In genomic region chrX:134550903-134551302, GRCm38 (mm10) we compare ENCODE assay signal across 9 mouse cellular contexts. TPM values are rescaled to one million over a fixed set of nuclear protein-coding genes. Genes with fewer than 3 reads are reported as not detected.
DNase-seq lines count a peak whose midpoint lies in the region; ATAC-seq and TF ChIP-seq lines count a peak whose summit lies in the region.
"Had no signal": no experiment of that assay in that cellular context is flagged by ENCODE, and none has a peak within 500 bp of the region (broad histone marks: within the 10 kb centered on the region; RNA-seq: fewer than 3 reads in every experiment).

No protein-coding gene starts in this region.

- DNase-seq in forebrain, embryonic 14.5 days (ENCODE audit: low spot score) = peak; percentile 80
- DNase-seq in forebrain, embryonic 11.5 days (ENCODE audit: low spot score) = no peak
- peak in 1 of 3 experiments; percentile 31 for DNase-seq in liver, embryonic 14.5 days (ENCODE audit: low read depth in 3 of 3, low spot score in 3 of 3)
- DNase-seq in R1 (ENCODE audit: low read depth, low spot score) = peak; percentile 52
- peak; percentile 2 for DNase-seq in lung, adult 2 months
- DNase-seq in ovary, adult 18-20 months (ENCODE audit: low spot score) = no peak

- no peak for TF ChIP-seq POLR2A in lung, adult 2 months (IDR thresholded peaks at IDR 0.05; ENCODE audit: borderline replicate concordance, extremely low read depth, low read depth, low read length)

- no peaks in the 10 kb centered on the region for H3K27me3 ChIP-seq in forebrain, embryonic 14.5 days (replicated peaks; ENCODE audit: control insufficient read depth, insufficient read depth, low read length)
- no peaks in the 10 kb centered on the region for H3K27me3 ChIP-seq in forebrain, embryonic 11.5 days (ENCODE audit: control insufficient read depth, insufficient read depth, low read length)
- H3K27me3 ChIP-seq in liver, embryonic 14.5 days (ENCODE audit: control insufficient read depth, insufficient read depth, low read length) = no peaks in the 10 kb centered on the region
- no peaks in the 10 kb centered on the region for H3K27me3 ChIP-seq in liver, embryonic 12.5 days (replicated peaks)

- no peak for TF ChIP-seq EP300 in liver, embryonic 14.5 days (IDR thresholded peaks at IDR 0.05; ENCODE audit: low read depth)

- H3K9ac ChIP-seq in forebrain, embryonic 14.5 days (ENCODE audit: low read length) = no peak overlapping the region
- no peak overlapping the region for H3K9ac ChIP-seq in forebrain, embryonic 11.5 days (ENCODE audit: low read length)
- H3K9ac ChIP-seq in liver, embryonic 14.5 days (replicated peaks) = no peak overlapping the region
- no peak overlapping the region for H3K9ac ChIP-seq in liver, embryonic 12.5 days

- H3K9me3 ChIP-seq in forebrain, embryonic 14.5 days (replicated peaks; ENCODE audit: control insufficient read depth, low read length) = no peaks in the 10 kb centered on the region
- no peaks in the 10 kb centered on the region for H3K9me3 ChIP-seq in forebrain, embryonic 11.5 days (ENCODE audit: control insufficient read depth, low read length)
- no peaks in the 10 kb centered on the region for H3K9me3 ChIP-seq in liver, embryonic 14.5 days (ENCODE audit: control insufficient read depth, low read length)
- no peaks in the 10 kb centered on the region for H3K9me3 ChIP-seq in liver, embryonic 12.5 days (replicated peaks)
- H3K9me3 ChIP-seq: G1E had no signal

- H3K36me3 ChIP-seq in forebrain, embryonic 14.5 days (ENCODE audit: control insufficient read depth, insufficient read depth, low read length) = no peaks in the 10 kb centered on the region
- no peaks in the 10 kb centered on the region for H3K36me3 ChIP-seq in forebrain, embryonic 11.5 days (ENCODE audit: control insufficient read depth, insufficient read depth, low read length)
- no peaks in the 10 kb centered on the region for H3K36me3 ChIP-seq in liver, embryonic 14.5 days (replicated peaks; ENCODE audit: control insufficient read depth, insufficient read depth, low read depth)
- H3K36me3 ChIP-seq in liver, embryonic 12.5 days = peaks cover 17% of the 10 kb centered on the region; the same call in 1 of the 2 replicates

- H3K4me3 ChIP-seq in forebrain, embryonic 14.5 days (ENCODE audit: low read depth, low read length) = no peak overlapping the region
- no peak overlapping the region for H3K4me3 ChIP-seq in forebrain, embryonic 11.5 days (ENCODE audit: low read depth, low read length)
- H3K4me3 ChIP-seq in liver, embryonic 14.5 days (ENCODE audit: insufficient read depth in 1 of 2, low read depth in 2 of 2, low read length in 2 of 2) = no peak overlapping the region
- H3K4me3 ChIP-seq in liver, embryonic 12.5 days = no peak overlapping the region
- no peak overlapping the region for H3K4me3 ChIP-seq in lung, adult 2 months (replicated peaks; ENCODE audit: extremely low read depth, low read depth, low read length)

- WGBS in forebrain, embryonic 14.5 days = 20% methylated on average over 5 of the region's 5 CpGs
- 22% methylated on average over 5 of the region's 5 CpGs for WGBS in forebrain, embryonic 11.5 days
- WGBS in liver, embryonic 14.5 days (ENCODE audit: insufficient replicate concordance) = 16% methylated on average over 5 of the region's 5 CpGs
- 8% methylated on average over 5 of the region's 5 CpGs for WGBS in liver, embryonic 12.5 days (ENCODE audit: insufficient replicate concordance)
- WGBS in lung, adult 2 months = 21% methylated on average over 5 of the region's 5 CpGs

- no peaks in the 10 kb centered on the region for H3K4me1 ChIP-seq in forebrain, embryonic 14.5 days (ENCODE audit: control insufficient read depth, insufficient read depth, low read length)
- no peaks in the 10 kb centered on the region for H3K4me1 ChIP-seq in forebrain, embryonic 11.5 days (replicated peaks; ENCODE audit: control insufficient read depth, insufficient read depth, low read length)
- no peaks in the 10 kb centered on the region for H3K4me1 ChIP-seq in liver, embryonic 14.5 days (replicated peaks; ENCODE audit: control insufficient read depth in 2 of 2, insufficient read depth in 2 of 2, low read length in 1 of 2)
- H3K4me1 ChIP-seq in liver, embryonic 12.5 days = no peaks in the 10 kb centered on the region
- no peaks in the 10 kb centered on the region for H3K4me1 ChIP-seq in lung, adult 2 months (ENCODE audit: control insufficient read depth, insufficient read depth, low read length)

- peak; percentile 50; the same call in 1 of the 2 replicates for ATAC-seq in forebrain, embryonic 14.5 days
- ATAC-seq in forebrain, embryonic 11.5 days (replicated peaks; ENCODE audit: low FRiP score) = no peak
- ATAC-seq in liver, embryonic 14.5 days (ENCODE audit: insufficient read depth) = 0 out of 2 replicates have a peak, but pooled peaks have one; percentile 26
- ATAC-seq in liver, embryonic 12.5 days = no peak
- peak; percentile 75; the same call in 1 of the 2 replicates for ATAC-seq in erythroblast, adult 5-6 weeks (replicated peaks; ENCODE audit: low FRiP score, poor library complexity, severe bottlenecking)

- H3K27ac ChIP-seq in forebrain, embryonic 14.5 days (ENCODE audit: low read depth, low read length) = no peak overlapping the region
- no peak overlapping the region for H3K27ac ChIP-seq in forebrain, embryonic 11.5 days (ENCODE audit: low read depth, low read length)
- no peak overlapping the region for H3K27ac ChIP-seq in liver, embryonic 14.5 days
- H3K27ac ChIP-seq in liver, embryonic 12.5 days = no peak overlapping the region

- peak; percentile 57 for TF ChIP-seq CTCF in liver, embryonic 14.5 days (IDR thresholded peaks at IDR 0.05; ENCODE audit: low read depth)
- TF ChIP-seq CTCF in lung, adult 2 months (IDR thresholded peaks at IDR 0.05; ENCODE audit: insufficient read depth, low read length) = no peak

- H3K4me2 ChIP-seq in forebrain, embryonic 14.5 days (ENCODE audit: low read length) = no peak overlapping the region
- H3K4me2 ChIP-seq in forebrain, embryonic 11.5 days (ENCODE audit: low read depth, low read length, severe bottlenecking) = no peak overlapping the region
- no peak overlapping the region for H3K4me2 ChIP-seq in liver, embryonic 14.5 days (ENCODE audit: low read depth)
- no peak overlapping the region for H3K4me2 ChIP-seq in liver, embryonic 12.5 days

RNA-seq across cellular contexts. Expression of gene Timm8a1, which starts 9.2 kb away (rescaled TPM):
- 53.8 and 55.2 TPM in 2 replicates for polyA plus RNA-seq in forebrain, embryonic 14.5 days (2014; fragmentation: Nextera tagmentation; extraction: Ambion mirVana)
- polyA plus RNA-seq in forebrain, embryonic 11.5 days (2014; fragmentation: Nextera tagmentation; extraction: Ambion mirVana) = 72.0 and 81.3 TPM in 2 replicates
- 10.1 and 18.7 TPM in 2 replicates for polyA plus RNA-seq in liver, embryonic 14.5 days (2012; rRNA removed)
- 92.5 and 92.8 TPM in 2 replicates for polyA plus RNA-seq in liver, embryonic 14.5 days (2014; fragmentation: Nextera tagmentation; extraction: Ambion mirVana)
- polyA plus RNA-seq in liver, embryonic 12.5 days (2016; fragmentation: Nextera tagmentation; extraction: Ambion mirVana) = 123 and 136 TPM in 2 replicates
- 13.6 and 29.4 TPM in 2 replicates for total RNA-seq in erythroblast, adult 5-6 weeks (2015; ENCODE audit: low replicate concordance)
- total RNA-seq in erythroblast, adult 5-6 weeks (2017; ENCODE audit: low replicate concordance) = 10.9 and 15.2 TPM in 2 replicates
- 0.33 and 0.98 TPM in 2 replicates for polyA plus RNA-seq in lung, adult 2 months (2012; rRNA removed)

RNA-seq across cellular contexts. Expression of gene Btk, which starts 32.5 kb away (rescaled TPM):
- 0.28 and 0.31 TPM in 2 replicates for polyA plus RNA-seq in forebrain, embryonic 14.5 days (2014; fragmentation: Nextera tagmentation; extraction: Ambion mirVana)
- 0.99 and 1.2 TPM in 2 replicates for polyA plus RNA-seq in forebrain, embryonic 11.5 days (2014; fragmentation: Nextera tagmentation; extraction: Ambion mirVana)
- 9.1 and 16.3 TPM in 2 replicates for polyA plus RNA-seq in liver, embryonic 14.5 days (2012; rRNA removed)
- polyA plus RNA-seq in liver, embryonic 14.5 days (2014; fragmentation: Nextera tagmentation; extraction: Ambion mirVana) = 10.9 and 13.4 TPM in 2 replicates
- 29.9 and 30.8 TPM in 2 replicates for polyA plus RNA-seq in liver, embryonic 12.5 days (2016; fragmentation: Nextera tagmentation; extraction: Ambion mirVana)
- total RNA-seq in erythroblast, adult 5-6 weeks (2015; ENCODE audit: low replicate concordance) = 11.9 and 14.2 TPM in 2 replicates
- total RNA-seq in erythroblast, adult 5-6 weeks (2017; ENCODE audit: low replicate concordance) = 4.6 and 16.4 TPM in 2 replicates
- 1.6 and 3.3 TPM in 2 replicates for polyA plus RNA-seq in lung, adult 2 months (2012; rRNA removed)

RNA-seq across cellular contexts. Expression of gene Rpl36a, which starts 34.6 kb away (rescaled TPM):
- 236 and 310 TPM in 2 replicates for polyA plus RNA-seq in forebrain, embryonic 14.5 days (2014; fragmentation: Nextera tagmentation; extraction: Ambion mirVana)
- 295 and 342 TPM in 2 replicates for polyA plus RNA-seq in forebrain, embryonic 11.5 days (2014; fragmentation: Nextera tagmentation; extraction: Ambion mirVana)
- 600 and 1,190 TPM in 2 replicates for polyA plus RNA-seq in liver, embryonic 14.5 days (2012; rRNA removed)
- 428 and 436 TPM in 2 replicates for polyA plus RNA-seq in liver, embryonic 14.5 days (2014; fragmentation: Nextera tagmentation; extraction: Ambion mirVana)
- polyA plus RNA-seq in liver, embryonic 12.5 days (2016; fragmentation: Nextera tagmentation; extraction: Ambion mirVana) = 409 and 421 TPM in 2 replicates
- 266 and 403 TPM in 2 replicates for total RNA-seq in erythroblast, adult 5-6 weeks (2015; ENCODE audit: low replicate concordance)
- 548 and 594 TPM in 2 replicates for total RNA-seq in erythroblast, adult 5-6 weeks (2017; ENCODE audit: low replicate concordance)
- 73.7 and 105 TPM in 2 replicates for polyA plus RNA-seq in lung, adult 2 months (2012; rRNA removed)

RNA-seq across cellular contexts. Expression of gene Gla, which starts 50.0 kb away (rescaled TPM):
- polyA plus RNA-seq in forebrain, embryonic 14.5 days (2014; fragmentation: Nextera tagmentation; extraction: Ambion mirVana) = 2.3 and 3.0 TPM in 2 replicates
- polyA plus RNA-seq in forebrain, embryonic 11.5 days (2014; fragmentation: Nextera tagmentation; extraction: Ambion mirVana) = 3.3 and 3.9 TPM in 2 replicates
- polyA plus RNA-seq in liver, embryonic 14.5 days (2012; rRNA removed) = 1.5 and 1.7 TPM in 2 replicates
- polyA plus RNA-seq in liver, embryonic 14.5 days (2014; fragmentation: Nextera tagmentation; extraction: Ambion mirVana) = 3.9 TPM in 2 replicates
- polyA plus RNA-seq in liver, embryonic 12.5 days (2016; fragmentation: Nextera tagmentation; extraction: Ambion mirVana) = 4.5 and 4.8 TPM in 2 replicates
- total RNA-seq in erythroblast, adult 5-6 weeks (2015; ENCODE audit: low replicate concordance) = 2.1 and 3.3 TPM in 2 replicates
- total RNA-seq in erythroblast, adult 5-6 weeks (2017; ENCODE audit: low replicate concordance) = 2.2 and 4.0 TPM in 2 replicates
- polyA plus RNA-seq in lung, adult 2 months (2012; rRNA removed) = 1.5 and 2.6 TPM in 2 replicates

RNA-seq across cellular contexts. Expression of gene Hnrnph2, which starts 50.1 kb away (rescaled TPM):
- 108 and 109 TPM in 2 replicates for polyA plus RNA-seq in forebrain, embryonic 14.5 days (2014; fragmentation: Nextera tagmentation; extraction: Ambion mirVana)
- 183 and 185 TPM in 2 replicates for polyA plus RNA-seq in forebrain, embryonic 11.5 days (2014; fragmentation: Nextera tagmentation; extraction: Ambion mirVana)
- polyA plus RNA-seq in liver, embryonic 14.5 days (2012; rRNA removed) = 28.6 and 47.4 TPM in 2 replicates
- 53.7 and 60.1 TPM in 2 replicates for polyA plus RNA-seq in liver, embryonic 14.5 days (2014; fragmentation: Nextera tagmentation; extraction: Ambion mirVana)
- 110 and 111 TPM in 2 replicates for polyA plus RNA-seq in liver, embryonic 12.5 days (2016; fragmentation: Nextera tagmentation; extraction: Ambion mirVana)
- 36.5 and 47.0 TPM in 2 replicates for total RNA-seq in erythroblast, adult 5-6 weeks (2015; ENCODE audit: low replicate concordance)
- 76.8 and 92.0 TPM in 2 replicates for total RNA-seq in erythroblast, adult 5-6 weeks (2017; ENCODE audit: low replicate concordance)
- polyA plus RNA-seq in lung, adult 2 months (2012; rRNA removed) = 9.8 and 23.7 TPM in 2 replicates

Comparison
In these comparisons a context has a peak if more than half of its experiments do, and no peak if none do; other contexts are left out.
1. ATAC-seq: peak in forebrain, embryonic 14.5 days (single experiment), liver, embryonic 14.5 days (single experiment) and erythroblast, adult 5-6 weeks (single experiment); none in forebrain, embryonic 11.5 days (single experiment) and liver, embryonic 12.5 days (single experiment).
2. DNase-seq: peak in forebrain, embryonic 14.5 days (single experiment), R1 (single experiment) and lung, adult 2 months (single experiment); none in forebrain, embryonic 11.5 days (single experiment) and ovary, adult 18-20 months (single experiment).